Mouse (Mus musculus): ENCODE results near the gene Bhlhe41. TPM values are rescaled to one million over a fixed set of nuclear protein-coding genes. Genes with fewer than 3 reads are reported as not detected.
A peak's percentile ranks its signal among the peaks of the same experiment; 100 is the strongest.

The Bhlhe41 gene
- total and polyA plus RNA-seq, 3 experiments: 4.7 to 32.3 (median 10.4) TPM

GRCm38 (mm10) chr6:145854756-145855155 is 10.6 kb downstream of the Bhlhe41 start:
- 60% methylated on average over 5 of the region's 5 CpGs for whole genome bisulfite sequencing
- 0 out of 2 replicates have a peak, but pooled peaks cover 1% of the 10 kb centered on the region for H3K79me2 ChIP-seq (replicated peaks; ENCODE audit: control insufficient read depth, insufficient read depth, low read length)
- peaks cover 7% of the 10 kb centered on the region; the same call in 1 of the 2 replicates for H3K36me3 ChIP-seq (ENCODE audit: control insufficient read depth, insufficient read depth, low read length)
- intact Hi-C loops (cut with DNase I): loop anchor here (2.0 kb wide), 1 partner anchor 416 kb away; no protein-coding TSS in a partner anchor
- no peak for TF ChIP-seq POLR2A (IDR thresholded peaks at IDR 0.05; ENCODE audit: insufficient read depth, low read depth, low read length)
- 0 out of 2 replicates have a peak, but pooled peaks have one; percentile 56 for TF ChIP-seq EP300 (IDR thresholded peaks at IDR 0.05; ENCODE audit: insufficient read depth, low read depth, low read length)
- no peak for TF ChIP-seq CTCF (IDR thresholded peaks at IDR 0.05)
- H3K9ac ChIP-seq (ENCODE audit: low read depth, low read length): peak overlapping the region; percentile 30; the same call in 1 of the 2 replicates
- no peaks in the 10 kb centered on the region for H3K27me3 ChIP-seq (ENCODE audit: control insufficient read depth, insufficient read depth, low read length)
- no peak overlapping the region for H3K4me3 ChIP-seq
- DNase-seq: peak in 1 of 2 experiments; percentile 46
- peak overlapping the region; percentile 20 for H3K27ac ChIP-seq
- H3K4me1 ChIP-seq (ENCODE audit: control insufficient read depth, insufficient read depth, low read length): peaks cover 11% of the 10 kb centered on the region

GRCm38 (mm10) chr6:145853356-145854079 is 11.8 kb downstream of the Bhlhe41 start:
- intact Hi-C loops (cut with DNase I): loop anchor here (2.0 kb wide), 2 partner anchors 13 to 417 kb away; no protein-coding TSS in a partner anchor
- H3K36me3 ChIP-seq (ENCODE audit: control insufficient read depth, insufficient read depth, low read length): peaks cover 3% of the 10 kb centered on the region; the same call in 1 of the 2 replicates
- TF ChIP-seq POLR2A (IDR thresholded peaks at IDR 0.05; ENCODE audit: insufficient read depth, low read depth, low read length) (no peak), EP300 (IDR thresholded peaks at IDR 0.05; ENCODE audit: insufficient read depth, low read depth, low read length) (no peak), CTCF (IDR thresholded peaks at IDR 0.05) (no peak)
- no peaks in the 10 kb centered on the region for H3K27me3 ChIP-seq (ENCODE audit: control insufficient read depth, insufficient read depth, low read length)
- H3K27ac ChIP-seq: no peak overlapping the region
- no peak overlapping the region for H3K4me3 ChIP-seq
- no peak overlapping the region for H3K9ac ChIP-seq (ENCODE audit: low read depth, low read length)
- DNase-seq: no peak
- H3K4me1 ChIP-seq (ENCODE audit: control insufficient read depth, insufficient read depth, low read length): peaks cover 9% of the 10 kb centered on the region
- 83% methylated on average over 10 of the region's 10 CpGs for WGBS
- H3K79me2 ChIP-seq (replicated peaks; ENCODE audit: control insufficient read depth, insufficient read depth, low read length): no peaks in the 10 kb centered on the region

GRCm38 (mm10) chr6:145852708-145853107 is 12.7 kb downstream of the Bhlhe41 start:
- no peak overlapping the region for H3K4me3 ChIP-seq
- H3K9ac ChIP-seq (ENCODE audit: low read depth, low read length): no peak overlapping the region
- WGBS: 91% methylated on average over 7 of the region's 7 CpGs
- no peaks in the 10 kb centered on the region for H3K27me3 ChIP-seq (ENCODE audit: control insufficient read depth, insufficient read depth, low read length)
- no peak overlapping the region for H3K27ac ChIP-seq
- H3K4me1 ChIP-seq (ENCODE audit: control insufficient read depth, insufficient read depth, low read length): peaks cover 9% of the 10 kb centered on the region
- DNase-seq: no peak
- intact Hi-C loops (cut with DNase I): loop anchor here (2.0 kb wide), 1 partner anchor 14 kb away; no protein-coding TSS in a partner anchor
- TF ChIP-seq CTCF (IDR thresholded peaks at IDR 0.05) (no peak), EP300 (IDR thresholded peaks at IDR 0.05; ENCODE audit: insufficient read depth, low read depth, low read length) (no peak), POLR2A (IDR thresholded peaks at IDR 0.05; ENCODE audit: insufficient read depth, low read depth, low read length) (no peak)
- no peaks in the 10 kb centered on the region for H3K79me2 ChIP-seq (replicated peaks; ENCODE audit: control insufficient read depth, insufficient read depth, low read length)
- peaks cover 3% of the 10 kb centered on the region; the same call in 1 of the 2 replicates for H3K36me3 ChIP-seq (ENCODE audit: control insufficient read depth, insufficient read depth, low read length)

GRCm38 (mm10) chr6:145851956-145852355 is 13.4 kb downstream of the Bhlhe41 start:
- DNase-seq: no peak
- no peak overlapping the region for H3K4me3 ChIP-seq
- no peaks in the 10 kb centered on the region for H3K27me3 ChIP-seq (ENCODE audit: control insufficient read depth, insufficient read depth, low read length)
- intact Hi-C loops (cut with DNase I): loop anchor here (2.0 kb wide), 1 partner anchor 15 kb away; no protein-coding TSS in a partner anchor
- 83% methylated on average over 11 of the region's 11 CpGs for WGBS
- H3K79me2 ChIP-seq (replicated peaks; ENCODE audit: control insufficient read depth, insufficient read depth, low read length): no peaks in the 10 kb centered on the region
- H3K9ac ChIP-seq (ENCODE audit: low read depth, low read length): no peak overlapping the region
- no peak overlapping the region for H3K27ac ChIP-seq
- H3K36me3 ChIP-seq (ENCODE audit: control insufficient read depth, insufficient read depth, low read length): peaks cover 3% of the 10 kb centered on the region; the same call in 1 of the 2 replicates
- no peak for TF ChIP-seq POLR2A (IDR thresholded peaks at IDR 0.05; ENCODE audit: insufficient read depth, low read depth, low read length)
- no peak for TF ChIP-seq EP300 (IDR thresholded peaks at IDR 0.05; ENCODE audit: insufficient read depth, low read depth, low read length)
- TF ChIP-seq CTCF (IDR thresholded peaks at IDR 0.05): no peak
- peaks cover 6% of the 10 kb centered on the region for H3K4me1 ChIP-seq (ENCODE audit: control insufficient read depth, insufficient read depth, low read length)

GRCm38 (mm10) chr6:145850789-145851188 is 14.6 kb downstream of the Bhlhe41 start:
- DNase-seq: peak; percentile 65 to 81
- Histone ChIP-seq H3K4me1 (ENCODE audit: control insufficient read depth, insufficient read depth, low read length) (peaks cover 1% of the 10 kb centered on the region), H3K4me3 (no peak overlapping the region), H3K9ac (ENCODE audit: low read depth, low read length) (no peak overlapping the region), H3K27ac (no peak overlapping the region; the same call in 1 of the 2 replicates), H3K79me2 (replicated peaks; ENCODE audit: control insufficient read depth, insufficient read depth, low read length) (no peaks in the 10 kb centered on the region), H3K36me3 (ENCODE audit: control insufficient read depth, insufficient read depth, low read length) (peaks cover 3% of the 10 kb centered on the region; the same call in 1 of the 2 replicates), H3K27me3 (ENCODE audit: control insufficient read depth, insufficient read depth, low read length) (no peaks in the 10 kb centered on the region)
- TF ChIP-seq EP300 (IDR thresholded peaks at IDR 0.05; ENCODE audit: insufficient read depth, low read depth, low read length) (peak; percentile 55; the same call in 1 of the 2 replicates), POLR2A (IDR thresholded peaks at IDR 0.05; ENCODE audit: insufficient read depth, low read depth, low read length) (no peak), CTCF (IDR thresholded peaks at IDR 0.05) (no peak)
- WGBS: 29% methylated on average over 2 of the region's 2 CpGs
- intact Hi-C loops (cut with DNase I): no loop called here

- intact Hi-C loops (cut with DNase I): no loop called here
- H3K4me1 ChIP-seq (ENCODE audit: control insufficient read depth, insufficient read depth, low read length): peaks cover 1% of the 10 kb centered on the region
- H3K27me3 ChIP-seq (ENCODE audit: control insufficient read depth, insufficient read depth, low read length): no peaks in the 10 kb centered on the region
- H3K36me3 ChIP-seq (ENCODE audit: control insufficient read depth, insufficient read depth, low read length): no peaks in the 10 kb centered on the region
- H3K9ac ChIP-seq (ENCODE audit: low read depth, low read length): no peak overlapping the region
- no peak overlapping the region for H3K27ac ChIP-seq
- TF ChIP-seq POLR2A (IDR thresholded peaks at IDR 0.05; ENCODE audit: insufficient read depth, low read depth, low read length) (no peak), EP300 (IDR thresholded peaks at IDR 0.05; ENCODE audit: insufficient read depth, low read depth, low read length) (no peak), CTCF (IDR thresholded peaks at IDR 0.05) (no peak)
- H3K79me2 ChIP-seq (replicated peaks; ENCODE audit: control insufficient read depth, insufficient read depth, low read length): no peaks in the 10 kb centered on the region
- no peak overlapping the region for H3K4me3 ChIP-seq
- WGBS: 88% methylated on average over 8 of the region's 8 CpGs
- DNase-seq: no peak
Measured at GRCm38 (mm10) chr6:145847661-145848060, 17.7 kb downstream of the Bhlhe41 start.

All from heart, adult 2 months (tissue).